Mouse (Mus musculus) olfactory bulb, adult 2 months (tissue): Measurements from ENCODE around the gene Ctf2.

ENCODE experiments used
- CTCF ChIP-seq: fragments of 200-500 bp; IDR thresholded peaks from 2 replicates; pipeline ENCODE4 v1.5.1; 2012; ENCODE audit warnings: low read depth, mild to moderate bottlenecking, low read length, moderate library complexity; ENCODE audit not compliant: insufficient read depth
- POLR2A ChIP-seq: fragments of 200-500 bp; IDR thresholded peaks from 2 replicates; pipeline ENCODE4 v1.6.1; 2012; ENCODE audit warnings: mild to moderate bottlenecking, low read depth, low read length, moderate library complexity; ENCODE audit not compliant: insufficient read depth

GRCm38 (mm10) chr7:127777474-127778266, 45.7 kb upstream of the Ctf2 start:
- TF ChIP-seq CTCF (no peak), POLR2A (no peak)
